Mouse (Mus musculus) small intestine, adult 2 months (tissue): ENCODE data around the gene Ccdc63.

ENCODE experiments used
- CTCF ChIP-seq: fragments of 200-500 bp; IDR thresholded peaks from 2 replicates; pipeline ENCODE4 v1.5.1; 2012; ENCODE audit warnings: low read depth, mild to moderate bottlenecking, control low read depth, inconsistent platforms, low read length, moderate library complexity, mixed read lengths; ENCODE audit not compliant: insufficient replicate concordance, insufficient read length; ENCODE audit errors: extremely low read depth
- POLR2A ChIP-seq: fragments of 200-500 bp; IDR thresholded peaks from 2 replicates; pipeline ENCODE4 v1.6.1; 2012; ENCODE audit warnings: low read depth, mild to moderate bottlenecking, control low read depth, inconsistent platforms, low read length, moderate library complexity

DNA sequence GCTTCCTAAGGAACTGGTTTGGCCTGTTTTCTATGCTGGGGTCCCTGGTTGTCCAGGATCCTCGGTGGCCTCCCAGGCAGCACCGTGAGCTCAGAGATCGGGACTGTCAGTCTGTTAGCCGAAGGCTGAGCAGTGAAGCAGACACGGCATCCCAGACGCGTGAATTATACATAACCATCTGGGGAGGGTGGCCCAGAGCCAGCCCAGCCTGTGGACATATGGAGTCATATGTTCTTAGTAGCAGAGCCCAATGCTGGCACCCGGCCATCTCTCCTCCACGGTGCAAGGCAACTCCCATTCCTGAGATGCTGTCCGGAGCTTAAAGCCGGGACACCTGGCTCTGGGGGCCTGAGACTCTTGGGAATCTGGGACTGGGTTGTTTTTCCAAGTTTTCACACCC lies 59.7 kb downstream of the Ccdc63 start:
- TF ChIP-seq POLR2A (no peak), CTCF (no peak)
